Mouse (Mus musculus): ENCODE measurements around the gene Kif13a. TPM values are rescaled to one million over a fixed set of nuclear protein-coding genes. Genes with fewer than 3 reads are reported as not detected.
A peak's percentile ranks its signal among the peaks of the same experiment; 100 is the strongest.

Gene Kif13a
- total RNA-seq, 4 experiments from 2014 or later, result 88.4 to 103 (median 97.4) TPM

GRCm38 (mm10) chr13:46735219-46735807 is 194.4 kb downstream of the Kif13a start:
- no peak for DNase-seq (ENCODE audit: low spot score in 2 of 2)

- no peak for DNase-seq (ENCODE audit: low spot score in 2 of 2)
These were observed 199.7 kb downstream of the Kif13a start for GRCm38 (mm10) chr13:46729998-46730397.

- DNase-seq (ENCODE audit: low spot score in 2 of 2), result no peak
These were observed 201.3 kb downstream of the Kif13a start for GRCm38 (mm10) chr13:46728411-46728810.

- DNase-seq (ENCODE audit: low spot score in 2 of 2), result peak; percentile 99
These were observed 201.8 kb downstream of the Kif13a start, which contains the start of gene Nup153 for GRCm38 (mm10) chr13:46727837-46728268. Gene Nup153, minus strand, starts transcription at chr13:46727940.

GRCm38 (mm10) chr13:46727038-46727836 is 202.4 kb downstream of the Kif13a start:
- DNase-seq (ENCODE audit: low spot score in 2 of 2), result peak; percentile 39 to 54

GRCm38 (mm10) chr13:46726288-46727037 is 203.2 kb downstream of the Kif13a start:
- DNase-seq (ENCODE audit: low spot score in 2 of 2), result no peak

- DNase-seq (ENCODE audit: low spot score in 2 of 2), result no peak
These were observed 204.4 kb downstream of the Kif13a start for GRCm38 (mm10) chr13:46725227-46725626.

- DNase-seq (ENCODE audit: low spot score in 2 of 2), result no peak
These were observed 205.3 kb downstream of the Kif13a start for GRCm38 (mm10) chr13:46724371-46724770.

GRCm38 (mm10) chr13:46721009-46721408 is 208.7 kb downstream of the Kif13a start:
- DNase-seq (ENCODE audit: low spot score in 2 of 2), result no peak

- no peak for DNase-seq (ENCODE audit: low spot score in 2 of 2)
These were observed 210.7 kb downstream of the Kif13a start for GRCm38 (mm10) chr13:46718893-46719400.

GRCm38 (mm10) chr13:46715976-46716639 is 213.6 kb downstream of the Kif13a start:
- DNase-seq (ENCODE audit: low spot score in 2 of 2), result no peak

GRCm38 (mm10) chr13:46713486-46713885 is 216.2 kb downstream of the Kif13a start:
- no peak for DNase-seq (ENCODE audit: low spot score in 2 of 2)

- no peak for DNase-seq (ENCODE audit: low spot score in 2 of 2)
These were observed 226.5 kb downstream of the Kif13a start for GRCm38 (mm10) chr13:46703138-46703537.

GRCm38 (mm10) chr13:46701486-46701885 is 228.2 kb downstream of the Kif13a start:
- DNase-seq (ENCODE audit: low spot score in 2 of 2), result no peak

GRCm38 (mm10) chr13:46699372-46699771 is 230.3 kb downstream of the Kif13a start:
- no peak for DNase-seq (ENCODE audit: low spot score in 2 of 2)

Other genes with a start within 250 kb of the Kif13a start
- gene Nup153, start 201.9 kb downstream of the Kif13a start, total RNA-seq (2022), result 10 to 100 TPM; 35.3 to 47.4 (median 37.5) TPM
- gene Nhlrc1, start 85.0 kb upstream of the Kif13a start, total RNA-seq (2022), result 1 to 10 TPM; 5.3 to 6.8 (median 5.6) TPM
- 1 to 10 TPM; 6.7 to 8.4 (median 7.0) TPM for gene Kdm1b, start 113.6 kb upstream of the Kif13a start, total RNA-seq (2022)
- gene Tpmt, start 114.9 kb upstream of the Kif13a start, total RNA-seq (2022), result 1 to 10 TPM; 3.6 to 8.1 (median 5.1) TPM
- gene Dek, start 176.3 kb upstream of the Kif13a start, total RNA-seq (2022), result 10 to 100 TPM; 30.6 to 39.9 (median 36.6) TPM
- gene Rnf144b, start 192.8 kb upstream of the Kif13a start, total RNA-seq (2022), result 10 to 100 TPM; 21.9 to 28.1 (median 22.9) TPM